In genomic region chr2:131254329-131254713, GRCm38 (mm10) we compare ENCODE assay signal across 7 mouse cellular contexts. TPM values are rescaled to one million over a fixed set of nuclear protein-coding genes. Genes with fewer than 3 reads are reported as not detected.
A peak's percentile ranks its signal among the peaks of the same experiment; 100 is the strongest.
DNase-seq lines count a peak whose midpoint lies in the region; ATAC-seq and TF ChIP-seq lines count a peak whose summit lies in the region.

No protein-coding gene starts in this region.

- no peak overlapping the region for H3K4me3 ChIP-seq in neural tube, embryonic 14.5 days (ENCODE audit: low read depth, low read length)
- no peak overlapping the region for H3K4me3 ChIP-seq in heart, embryonic 16.5 days (ENCODE audit: low read length)
- H3K4me3 ChIP-seq in limb, embryonic 15.5 days: no peak overlapping the region
- no peak overlapping the region for H3K4me3 ChIP-seq in stomach, postnatal 0 days (ENCODE audit: low read depth, low read length)

- H3K9me3 ChIP-seq in neural tube, embryonic 14.5 days (ENCODE audit: control insufficient read depth, low read length): no peaks in the 10 kb centered on the region
- H3K9me3 ChIP-seq in heart, embryonic 16.5 days (replicated peaks; ENCODE audit: control insufficient read depth, low read length): no peaks in the 10 kb centered on the region
- H3K9me3 ChIP-seq in limb, embryonic 15.5 days: no peaks in the 10 kb centered on the region
- H3K9me3 ChIP-seq in stomach, postnatal 0 days (ENCODE audit: control insufficient read depth, low read length): no peaks in the 10 kb centered on the region

- no peak for TF ChIP-seq CTCF in stomach, postnatal 0 days (IDR thresholded peaks at IDR 0.05; ENCODE audit: low read depth)

- no peak overlapping the region for H3K9ac ChIP-seq in neural tube, embryonic 14.5 days (replicated peaks; ENCODE audit: low read depth, low read length)
- H3K9ac ChIP-seq in heart, embryonic 16.5 days (ENCODE audit: low read length): peak overlapping the region; percentile 33; the same call in 1 of the 2 replicates
- H3K9ac ChIP-seq in limb, embryonic 15.5 days: no peak overlapping the region
- no peak overlapping the region for H3K9ac ChIP-seq in stomach, postnatal 0 days (ENCODE audit: low read length)

- TF ChIP-seq EP300 in stomach, postnatal 0 days (optimal IDR thresholded peaks at IDR 0.05): no peak

- H3K4me2 ChIP-seq in neural tube, embryonic 14.5 days (ENCODE audit: low read depth, low read length): no peak overlapping the region
- peak overlapping the region; percentile 36 for H3K4me2 ChIP-seq in heart, embryonic 16.5 days (ENCODE audit: low read depth, low read length)
- no peak overlapping the region for H3K4me2 ChIP-seq in limb, embryonic 15.5 days
- H3K4me2 ChIP-seq in stomach, postnatal 0 days (replicated peaks; ENCODE audit: low read depth): 0 out of 2 replicates have a peak overlapping the region, but pooled peaks have one; percentile 25

- H3K4me1 ChIP-seq in neural tube, embryonic 14.5 days (ENCODE audit: control insufficient read depth, insufficient read depth, low read length): no peaks in the 10 kb centered on the region
- peaks cover 10% of the 10 kb centered on the region for H3K4me1 ChIP-seq in heart, embryonic 16.5 days (ENCODE audit: control insufficient read depth, insufficient read depth, low read length)
- peaks cover 9% of the 10 kb centered on the region for H3K4me1 ChIP-seq in limb, embryonic 15.5 days
- no peaks in the 10 kb centered on the region for H3K4me1 ChIP-seq in stomach, postnatal 0 days (replicated peaks; ENCODE audit: control insufficient read depth, insufficient read depth)

- no peaks in the 10 kb centered on the region for H3K27me3 ChIP-seq in neural tube, embryonic 14.5 days (ENCODE audit: control insufficient read depth, insufficient read depth, low read length)
- H3K27me3 ChIP-seq in heart, embryonic 16.5 days (ENCODE audit: control insufficient read depth, insufficient read depth, low read length): no peaks in the 10 kb centered on the region
- no peaks in the 10 kb centered on the region for H3K27me3 ChIP-seq in limb, embryonic 15.5 days
- H3K27me3 ChIP-seq in stomach, postnatal 0 days (ENCODE audit: control insufficient read depth, insufficient read depth, low read length): no peaks in the 10 kb centered on the region

- no peaks in the 10 kb centered on the region for H3K36me3 ChIP-seq in neural tube, embryonic 14.5 days (ENCODE audit: control insufficient read depth, insufficient read depth, low read length)
- H3K36me3 ChIP-seq in heart, embryonic 16.5 days (ENCODE audit: control insufficient read depth, insufficient read depth): no peaks in the 10 kb centered on the region
- no peaks in the 10 kb centered on the region for H3K36me3 ChIP-seq in limb, embryonic 15.5 days
- no peaks in the 10 kb centered on the region for H3K36me3 ChIP-seq in stomach, postnatal 0 days (ENCODE audit: control insufficient read depth, insufficient read depth, low read length)

- WGBS in neural tube, embryonic 14.5 days: 53% methylated on average over 2 of the region's 2 CpGs
- 57% methylated on average over 2 of the region's 2 CpGs for WGBS in heart, embryonic 16.5 days
- WGBS in limb, embryonic 15.5 days: 27% methylated on average over 2 of the region's 2 CpGs
- 47% methylated on average over 2 of the region's 2 CpGs for WGBS in stomach, postnatal 0 days

- ATAC-seq in neural tube, embryonic 14.5 days (ENCODE audit: low read depth): peak; percentile 24; the same call in 1 of the 2 replicates
- no peak; the same call in 1 of the 2 replicates for ATAC-seq in heart, embryonic 16.5 days (replicated peaks; ENCODE audit: extremely low read depth, insufficient read depth, low FRiP score)
- no peak for ATAC-seq in limb, embryonic 15.5 days (ENCODE audit: insufficient number of reproducible peaks, low FRiP score, low TSS enrichment, low read depth)
- no peak for ATAC-seq in stomach, postnatal 0 days (ENCODE audit: low FRiP score, low TSS enrichment)

- no peak for DNase-seq in neural tube, embryonic 10.5 days (ENCODE audit: extremely low spot score, low spot score)
- DNase-seq in stomach, postnatal 0 days (ENCODE audit: low spot score): no peak
- no peak for DNase-seq in thymus, adult 18-20 months
- no peak for DNase-seq in cerebellum, adult 8-10 months

- H3K27ac ChIP-seq in neural tube, embryonic 14.5 days (ENCODE audit: low read depth, low read length): no peak overlapping the region
- peak overlapping the region; percentile 74 for H3K27ac ChIP-seq in heart, embryonic 16.5 days (ENCODE audit: low read length)
- H3K27ac ChIP-seq in limb, embryonic 15.5 days: peak overlapping the region; percentile 14; the same call in 1 of the 2 replicates
- peak overlapping the region; percentile 78 for H3K27ac ChIP-seq in stomach, postnatal 0 days (replicated peaks)

RNA-seq across cellular contexts. Expression of gene Pank2, which starts 8.0 kb away (rescaled TPM):
- 28.7 and 32.2 TPM in 2 replicates for polyA plus RNA-seq in neural tube, embryonic 14.5 days (2014; fragmentation: Nextera tagmentation; extraction: Ambion mirVana)
- polyA plus RNA-seq in heart, embryonic 16.5 days (2015; fragmentation: Nextera tagmentation; extraction: Ambion mirVana): 20.0 and 22.9 TPM in 2 replicates
- 27.9 and 34.8 TPM in 2 replicates for polyA plus RNA-seq in limb, embryonic 15.5 days (2015; fragmentation: Nextera tagmentation; extraction: Ambion mirVana)
- 28.3 and 32.4 TPM in 2 replicates for polyA plus RNA-seq in stomach, postnatal 0 days (2015; fragmentation: Nextera tagmentation; extraction: Ambion mirVana)

RNA-seq across cellular contexts. Expression of gene Mavs, which starts 20.5 kb away (rescaled TPM):
- polyA plus RNA-seq in neural tube, embryonic 14.5 days (2014; fragmentation: Nextera tagmentation; extraction: Ambion mirVana): 5.0 and 6.1 TPM in 2 replicates
- polyA plus RNA-seq in heart, embryonic 16.5 days (2015; fragmentation: Nextera tagmentation; extraction: Ambion mirVana): 28.2 and 29.6 TPM in 2 replicates
- 19.2 and 22.5 TPM in 2 replicates for polyA plus RNA-seq in limb, embryonic 15.5 days (2015; fragmentation: Nextera tagmentation; extraction: Ambion mirVana)
- 14.7 and 17.3 TPM in 2 replicates for polyA plus RNA-seq in stomach, postnatal 0 days (2015; fragmentation: Nextera tagmentation; extraction: Ambion mirVana)

RNA-seq across cellular contexts. Expression of gene Ap5s1, which starts 47.4 kb away (rescaled TPM):
- 39.4 and 39.5 TPM in 2 replicates for polyA plus RNA-seq in neural tube, embryonic 14.5 days (2014; fragmentation: Nextera tagmentation; extraction: Ambion mirVana)
- polyA plus RNA-seq in heart, embryonic 16.5 days (2015; fragmentation: Nextera tagmentation; extraction: Ambion mirVana): 40.7 and 41.9 TPM in 2 replicates
- 26.7 and 27.8 TPM in 2 replicates for polyA plus RNA-seq in limb, embryonic 15.5 days (2015; fragmentation: Nextera tagmentation; extraction: Ambion mirVana)
- 22.0 and 24.6 TPM in 2 replicates for polyA plus RNA-seq in stomach, postnatal 0 days (2015; fragmentation: Nextera tagmentation; extraction: Ambion mirVana)

Comparison
In these comparisons a context has a peak if more than half of its experiments do, and no peak if none do; other contexts are left out.
1. H3K4me2 ChIP-seq: peak in heart, embryonic 16.5 days (single experiment) and stomach, postnatal 0 days (single experiment); none in neural tube, embryonic 14.5 days (single experiment) and limb, embryonic 15.5 days (single experiment).